12 mouse cellular contexts compared by ENCODE assay signal in the genomic region with DNA sequence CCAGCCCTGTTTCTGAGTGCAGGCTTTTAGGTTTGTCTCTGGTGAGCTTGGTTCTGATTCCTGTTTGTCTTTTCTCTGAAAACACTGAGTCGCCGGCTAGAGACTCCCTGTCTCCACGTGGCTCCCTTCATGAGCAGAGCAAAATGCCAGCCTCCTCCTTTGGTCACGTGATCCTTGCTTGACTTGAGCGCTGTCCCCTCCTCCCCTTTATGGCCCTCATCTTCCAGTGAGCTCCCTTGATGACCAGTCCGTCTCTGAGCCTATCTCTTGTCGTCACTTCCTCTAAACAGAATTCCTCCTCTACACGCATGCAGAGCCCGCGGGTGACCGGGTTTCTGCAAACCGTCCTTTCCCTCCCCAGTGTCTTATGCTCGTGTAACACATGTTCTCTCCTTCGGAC.
A peak's percentile ranks its signal among the peaks of the same experiment; 100 is the strongest.
DNase-seq lines count a peak whose midpoint lies in the region; ATAC-seq and TF ChIP-seq lines count a peak whose summit lies in the region.
"Had no signal": no experiment of that assay in that cellular context is flagged by ENCODE, and none has a peak within 500 bp of the region (broad histone marks: within the 10 kb centered on the region; RNA-seq: fewer than 3 reads in every experiment).

No protein-coding gene starts in this region.

- H3K4me1 ChIP-seq in heart, postnatal 0 days (ENCODE audit: control insufficient read depth, insufficient read depth) = peaks cover 18% of the 10 kb centered on the region; the same call in 1 of the 2 replicates
- peaks cover 89% of the 10 kb centered on the region for H3K4me1 ChIP-seq in embryonic facial prominence, embryonic 13.5 days
- peaks cover 70% of the 10 kb centered on the region for H3K4me1 ChIP-seq in hindbrain, embryonic 14.5 days (replicated peaks; ENCODE audit: control insufficient read depth, insufficient read depth, low read length)
- H3K4me1 ChIP-seq in midbrain, embryonic 13.5 days (replicated peaks) = peaks cover 93% of the 10 kb centered on the region

- no peaks in the 10 kb centered on the region for H3K9me3 ChIP-seq in heart, postnatal 0 days (replicated peaks; ENCODE audit: control insufficient read depth, low read length)
- no peaks in the 10 kb centered on the region for H3K9me3 ChIP-seq in embryonic facial prominence, embryonic 13.5 days
- no peaks in the 10 kb centered on the region for H3K9me3 ChIP-seq in hindbrain, embryonic 14.5 days (ENCODE audit: control insufficient read depth, low read length)
- no peaks in the 10 kb centered on the region for H3K9me3 ChIP-seq in midbrain, embryonic 13.5 days

- 0 out of 2 replicates have a peak overlapping the region, but pooled peaks have one; percentile 53 for H3K27ac ChIP-seq in heart, postnatal 0 days (ENCODE audit: low read depth)
- 0 out of 2 replicates have a peak overlapping the region, but pooled peaks have one; percentile 24 for H3K27ac ChIP-seq in embryonic facial prominence, embryonic 13.5 days
- H3K27ac ChIP-seq in hindbrain, embryonic 14.5 days = peak overlapping the region; percentile 33
- H3K27ac ChIP-seq in midbrain, embryonic 13.5 days = peak overlapping the region; percentile 74
- H3K27ac ChIP-seq in layer of hippocampus, adult 2 months = no peak overlapping the region

- no peak for ATAC-seq in heart, postnatal 0 days (ENCODE audit: insufficient read depth, low read depth)
- ATAC-seq in embryonic facial prominence, embryonic 13.5 days (ENCODE audit: insufficient number of reproducible peaks, insufficient read depth, low FRiP score, low TSS enrichment, low read depth) = no peak
- ATAC-seq in hindbrain, embryonic 14.5 days (ENCODE audit: low FRiP score) = no peak
- ATAC-seq in midbrain, embryonic 13.5 days = no peak

- 34% methylated on average over 14 of the region's 14 CpGs for WGBS in heart, postnatal 0 days
- WGBS in embryonic facial prominence, embryonic 13.5 days = 66% methylated on average over 14 of the region's 14 CpGs
- WGBS in hindbrain, embryonic 14.5 days = 51% methylated on average over 14 of the region's 14 CpGs
- 58% methylated on average over 14 of the region's 14 CpGs for WGBS in midbrain, embryonic 13.5 days

- peak overlapping the region; percentile 23 for H3K4me2 ChIP-seq in heart, postnatal 0 days (ENCODE audit: low read depth, low read length)
- H3K4me2 ChIP-seq in embryonic facial prominence, embryonic 13.5 days = no peak overlapping the region
- peak overlapping the region; percentile 2; the same call in 1 of the 2 replicates for H3K4me2 ChIP-seq in hindbrain, embryonic 14.5 days (replicated peaks)
- no peak overlapping the region; the same call in 1 of the 2 replicates for H3K4me2 ChIP-seq in midbrain, embryonic 13.5 days (replicated peaks)

- TF ChIP-seq CTCF in heart, postnatal 0 days (IDR thresholded peaks at IDR 0.05; ENCODE audit: low read depth) = no peak
- TF ChIP-seq CTCF in layer of hippocampus, adult 2 months (conservative IDR thresholded peaks at IDR 0.05) = no peak

- peak; percentile 56 for DNase-seq in heart, postnatal 0 days (ENCODE audit: low spot score)
- DNase-seq in heart, postnatal 14 days = no peak
- no peak for DNase-seq in hindbrain, embryonic 14.5 days (ENCODE audit: low spot score)
- no peak for DNase-seq in layer of hippocampus, adult 2 months (ENCODE audit: low spot score in 2 of 2)
- no peak for DNase-seq in urinary bladder, postnatal 4 days (ENCODE audit: low spot score in 2 of 2)
- DNase-seq in T-cell, adult 2 months (ENCODE audit: low spot score) = no peak
- DNase-seq: cerebellum, adult 9-11 months; gastrocnemius, postnatal 25 days; lung, postnatal 36 days; right cerebral cortex, postnatal 4 days had no signal

- intact Hi-C loops in heart, postnatal 14 days (cut with DNase I) = no loop called here

- H3K9ac ChIP-seq in heart, postnatal 0 days (replicated peaks; ENCODE audit: low read depth, low read length) = no peak overlapping the region
- H3K9ac ChIP-seq in embryonic facial prominence, embryonic 13.5 days = no peak overlapping the region
- 0 out of 2 replicates have a peak overlapping the region, but pooled peaks have one; percentile 22 for H3K9ac ChIP-seq in hindbrain, embryonic 14.5 days
- no peak overlapping the region for H3K9ac ChIP-seq in midbrain, embryonic 13.5 days (replicated peaks)

- TF ChIP-seq EP300 in heart, postnatal 0 days (IDR thresholded peaks at IDR 0.05; ENCODE audit: low read depth) = no peak

- H3K4me3 ChIP-seq in heart, postnatal 0 days (ENCODE audit: low read depth, low read length) = no peak overlapping the region
- H3K4me3 ChIP-seq in embryonic facial prominence, embryonic 13.5 days = no peak overlapping the region
- no peak overlapping the region for H3K4me3 ChIP-seq in hindbrain, embryonic 14.5 days (replicated peaks; ENCODE audit: low read length)
- H3K4me3 ChIP-seq in midbrain, embryonic 13.5 days (replicated peaks) = no peak overlapping the region
- no peak overlapping the region for H3K4me3 ChIP-seq in layer of hippocampus, adult 2 months

- H3K36me3 ChIP-seq in heart, postnatal 0 days (replicated peaks; ENCODE audit: control insufficient read depth, insufficient read depth, low read length) = no peaks in the 10 kb centered on the region
- no peaks in the 10 kb centered on the region for H3K36me3 ChIP-seq in embryonic facial prominence, embryonic 13.5 days
- H3K36me3 ChIP-seq in hindbrain, embryonic 14.5 days (replicated peaks; ENCODE audit: control insufficient read depth, insufficient read depth) = no peaks in the 10 kb centered on the region
- no peaks in the 10 kb centered on the region for H3K36me3 ChIP-seq in midbrain, embryonic 13.5 days

- no peaks in the 10 kb centered on the region for H3K27me3 ChIP-seq in heart, postnatal 0 days (ENCODE audit: control insufficient read depth, insufficient read depth, low read length)
- no peaks in the 10 kb centered on the region for H3K27me3 ChIP-seq in embryonic facial prominence, embryonic 13.5 days
- H3K27me3 ChIP-seq in hindbrain, embryonic 14.5 days (ENCODE audit: control insufficient read depth, insufficient read depth, low read length) = no peaks in the 10 kb centered on the region
- H3K27me3 ChIP-seq in midbrain, embryonic 13.5 days = 0 out of 2 replicates have a peak, but pooled peaks cover 10% of the 10 kb centered on the region

Comparison
In these comparisons a context has a peak if more than half of its experiments do, and no peak if none do; other contexts are left out.
1. H3K4me2 ChIP-seq: peak in heart, postnatal 0 days (single experiment) and hindbrain, embryonic 14.5 days (single experiment); none in embryonic facial prominence, embryonic 13.5 days (single experiment) and midbrain, embryonic 13.5 days (single experiment).